Mouse (Mus musculus) naive thymus-derived CD4-positive, alpha-beta T cell, adult 2 months (primary cell): ENCODE results near the gene Tigar.

Source experiments
- DNase-seq: peaks from one replicate; pipeline ENCODE4 v3.0.0-alpha.2; 2011; ENCODE audit warnings: low read depth

Tigar gene

DNA sequence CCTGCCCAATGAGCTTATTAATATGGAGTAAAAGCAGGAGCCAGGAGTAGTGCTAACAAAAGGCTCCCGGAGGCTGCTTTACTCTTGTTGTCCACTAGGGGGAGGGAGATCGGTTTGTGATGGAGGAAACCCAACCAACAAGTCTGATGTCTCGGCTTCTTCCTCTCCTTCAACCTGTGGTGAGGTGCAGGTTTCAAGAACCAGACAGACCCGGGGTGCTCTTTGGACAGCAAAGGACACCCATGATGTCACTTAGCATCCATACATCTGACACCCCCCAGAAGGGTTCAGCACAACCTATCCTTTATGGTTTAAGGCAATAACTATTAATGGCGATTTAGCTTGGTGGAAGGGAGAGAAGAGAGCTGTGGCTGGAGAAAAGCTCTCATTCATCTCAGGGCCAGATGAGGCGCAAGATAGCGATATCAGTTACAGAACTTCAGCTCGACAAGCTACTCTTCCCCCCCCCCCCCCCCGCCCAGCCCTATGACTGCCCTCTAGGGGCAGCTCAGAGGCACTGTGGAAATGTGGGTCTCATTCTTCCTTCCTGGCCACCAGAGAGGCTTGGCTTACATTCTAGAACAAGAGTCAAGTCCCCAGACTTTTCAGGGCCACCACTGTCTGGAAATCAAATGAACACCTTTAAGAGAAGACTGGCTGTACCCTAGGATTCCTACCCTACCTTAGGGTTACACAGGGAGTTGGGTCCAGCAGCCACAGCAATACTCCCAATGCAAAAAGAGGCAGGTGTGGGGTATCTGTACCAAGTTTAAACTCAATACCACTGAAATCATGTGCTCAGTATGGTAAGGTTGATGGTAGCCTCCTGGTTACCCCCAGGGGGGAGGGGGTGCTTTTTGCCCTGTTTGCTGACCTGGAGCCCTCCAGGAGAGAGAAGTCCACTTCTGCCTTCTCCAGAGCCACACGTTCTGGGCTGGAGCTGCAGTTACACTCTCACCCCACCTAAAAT lies 33.1 kb upstream of the Tigar start:
- DNase-seq = peak; percentile 87

DNA sequence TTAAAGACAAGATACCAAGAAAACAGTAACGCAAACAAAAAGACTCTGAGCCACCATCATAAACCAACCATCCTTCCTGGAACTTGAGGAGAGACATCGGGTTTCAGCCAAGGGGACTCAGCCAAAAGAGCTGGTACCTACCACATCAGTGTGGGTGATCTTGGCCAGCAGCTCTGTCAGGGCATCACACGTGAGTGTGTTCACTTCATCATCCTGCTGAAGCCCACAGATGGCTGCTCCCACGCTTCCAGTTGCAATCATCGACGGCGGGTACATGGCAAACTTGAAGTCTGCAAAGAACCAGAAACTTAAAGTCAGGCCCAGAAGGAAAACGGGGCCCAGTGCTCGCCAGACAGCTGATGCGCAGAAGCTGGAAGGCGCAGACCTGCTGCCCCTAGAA lies 29.6 kb upstream of the Tigar start:
- no peak for DNase-seq

DNA sequence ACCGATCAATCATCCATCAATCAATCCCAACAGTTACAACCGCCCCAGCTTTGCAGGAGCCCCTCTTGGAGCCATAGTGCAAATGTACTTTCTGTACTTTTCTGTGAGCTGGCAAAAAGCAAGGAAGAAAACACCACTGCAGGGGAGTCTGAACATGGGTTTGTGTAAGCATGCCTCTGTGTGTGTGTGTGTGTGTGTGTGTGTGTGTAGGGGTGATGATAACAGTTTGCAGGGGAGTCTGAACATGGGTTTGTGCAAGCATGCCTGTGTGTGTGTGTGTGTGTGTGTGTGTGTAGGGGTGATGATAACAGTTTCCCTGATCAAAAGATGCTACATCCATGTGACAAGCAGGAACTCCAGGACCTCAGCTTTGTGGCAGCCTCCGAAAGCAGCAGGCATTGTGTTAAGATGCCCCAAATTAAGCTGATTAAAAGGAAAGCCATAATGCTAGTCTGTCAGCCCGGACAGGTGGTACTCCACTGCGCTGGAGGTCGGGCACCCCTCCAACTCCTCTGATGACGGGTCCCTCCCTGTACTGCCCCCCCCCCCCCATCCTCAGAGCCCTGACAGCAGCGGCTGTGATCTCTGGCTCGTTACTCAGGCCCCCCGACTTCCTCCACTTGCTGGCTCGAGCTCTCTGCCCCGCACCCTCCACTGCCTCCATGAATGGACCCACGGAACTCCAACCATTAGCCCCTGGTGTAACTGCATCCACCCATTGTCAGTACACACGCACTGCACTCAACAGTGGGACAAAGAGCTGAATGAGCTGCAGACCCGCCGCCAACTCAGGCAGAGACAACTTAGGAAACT lies 24.3 kb upstream of the Tigar start:
- DNase-seq = no peak

DNA sequence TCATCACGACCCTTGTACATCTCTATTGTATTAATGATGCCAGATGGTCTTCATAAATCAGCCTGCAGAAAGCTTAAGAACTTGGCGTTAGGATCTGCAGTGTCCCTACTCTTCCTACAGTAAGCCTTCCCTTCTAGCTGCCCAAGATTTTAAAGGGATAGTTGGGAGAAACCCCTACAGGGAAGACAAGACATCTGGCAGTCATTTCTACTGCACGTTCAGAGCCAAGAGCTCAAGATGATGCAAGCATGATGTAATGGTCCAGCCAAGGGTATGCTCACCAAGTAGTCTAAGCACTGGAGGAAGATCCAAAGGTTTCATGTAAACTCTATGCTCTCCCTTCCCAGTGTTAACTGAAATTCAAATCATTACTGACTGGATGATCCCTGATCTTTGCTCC lies 23.4 kb upstream of the Tigar start:
- DNase-seq = no peak

DNA sequence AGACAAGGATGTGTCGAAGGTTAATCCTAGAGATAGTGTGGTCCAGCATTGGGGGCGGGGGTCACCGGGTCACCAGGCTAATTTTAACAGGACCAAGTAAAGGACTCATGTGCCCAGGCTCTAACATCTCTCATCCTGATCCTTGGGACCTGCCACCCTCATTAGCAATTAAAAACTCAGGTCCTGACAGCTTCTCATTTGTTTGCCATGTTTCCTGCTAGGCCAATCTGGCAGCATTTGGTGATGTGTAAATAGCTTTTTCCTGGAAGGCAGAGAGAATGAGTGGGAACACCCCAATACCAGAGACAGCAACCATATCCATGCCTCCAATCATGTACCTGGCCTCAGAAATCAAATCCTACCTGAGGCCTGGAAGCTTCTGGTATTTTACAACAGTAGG lies 22.6 kb upstream of the Tigar start:
- no peak for DNase-seq

DNA sequence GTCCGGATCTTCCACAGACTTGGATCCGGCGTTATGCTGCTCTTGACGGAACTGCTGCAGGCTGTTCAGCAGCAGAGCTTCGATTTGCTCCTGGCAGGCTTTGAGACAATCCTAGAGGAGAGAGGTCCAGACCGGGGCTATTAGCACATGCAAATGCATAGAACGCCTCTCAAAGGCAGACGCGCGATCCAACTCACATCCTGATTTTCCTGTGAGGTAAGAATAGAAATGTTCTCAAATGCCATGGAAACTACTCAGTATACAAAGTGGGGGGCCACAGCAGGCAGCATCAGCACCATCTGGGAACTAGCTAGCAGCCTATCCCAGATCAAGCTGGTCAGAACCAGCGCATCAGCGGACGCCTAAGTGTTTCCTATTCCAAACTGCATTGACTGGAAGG lies 21.0 kb upstream of the Tigar start:
- DNase-seq = no peak

DNA sequence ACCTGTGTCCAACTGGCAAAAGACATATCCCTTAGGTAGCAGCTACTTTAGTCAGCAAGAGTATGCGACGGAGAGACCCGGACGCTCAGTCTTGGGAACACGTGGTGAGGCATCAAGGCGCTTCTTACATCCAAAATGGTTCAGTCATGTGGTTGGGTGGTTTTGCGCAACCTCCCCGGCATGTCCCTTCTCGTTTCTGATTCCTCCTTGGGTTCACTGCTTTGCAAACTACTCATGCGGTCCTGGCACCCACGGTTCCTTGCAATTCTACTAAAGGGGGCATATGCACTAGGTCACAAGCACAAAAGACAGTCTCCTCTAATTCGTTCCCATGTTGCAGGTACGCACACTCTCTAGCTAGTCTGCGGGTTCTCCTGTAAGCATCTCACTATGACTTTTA lies 20.3 kb upstream of the Tigar start:
- no peak for DNase-seq

DNA sequence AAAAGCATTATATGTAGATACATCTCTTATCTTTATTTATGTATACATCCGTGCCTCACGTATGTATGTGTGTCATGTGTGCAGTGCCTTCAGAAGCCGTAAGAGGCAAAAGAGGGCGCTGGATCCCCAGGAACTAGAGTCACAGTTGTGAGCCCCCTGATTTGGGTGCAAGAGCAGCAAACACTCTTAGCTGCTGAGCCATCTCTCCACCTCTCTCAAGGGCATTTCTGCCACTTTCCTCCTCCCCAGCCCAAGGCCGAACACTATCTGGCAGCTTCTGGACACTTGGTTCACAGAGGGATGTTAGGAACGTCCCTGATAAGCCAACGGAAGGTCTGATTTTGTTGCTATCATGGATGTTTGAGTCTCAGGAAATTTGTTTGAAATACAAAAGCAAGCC lies 14.1 kb upstream of the Tigar start:
- no peak for DNase-seq

DNA sequence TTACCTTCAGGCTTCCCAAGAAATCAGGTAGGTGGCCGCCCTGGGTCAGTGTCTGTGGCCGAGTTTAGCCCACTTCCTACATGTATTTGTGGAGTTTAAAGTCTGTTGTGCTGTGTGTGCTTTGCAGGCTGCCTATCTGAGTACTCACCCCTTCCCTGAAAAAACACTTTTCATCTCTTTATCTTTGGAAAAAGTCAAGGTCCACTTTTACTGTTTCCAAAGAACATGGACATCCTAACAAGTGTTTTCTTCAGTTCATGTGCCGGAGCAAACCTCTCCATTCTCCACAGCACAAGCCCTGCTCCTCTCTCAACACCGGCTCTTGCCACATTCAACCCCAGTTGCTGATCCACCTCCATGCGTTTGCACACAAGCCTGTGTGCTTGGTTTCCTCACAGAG lies 13.6 kb upstream of the Tigar start:
- DNase-seq = no peak

DNA sequence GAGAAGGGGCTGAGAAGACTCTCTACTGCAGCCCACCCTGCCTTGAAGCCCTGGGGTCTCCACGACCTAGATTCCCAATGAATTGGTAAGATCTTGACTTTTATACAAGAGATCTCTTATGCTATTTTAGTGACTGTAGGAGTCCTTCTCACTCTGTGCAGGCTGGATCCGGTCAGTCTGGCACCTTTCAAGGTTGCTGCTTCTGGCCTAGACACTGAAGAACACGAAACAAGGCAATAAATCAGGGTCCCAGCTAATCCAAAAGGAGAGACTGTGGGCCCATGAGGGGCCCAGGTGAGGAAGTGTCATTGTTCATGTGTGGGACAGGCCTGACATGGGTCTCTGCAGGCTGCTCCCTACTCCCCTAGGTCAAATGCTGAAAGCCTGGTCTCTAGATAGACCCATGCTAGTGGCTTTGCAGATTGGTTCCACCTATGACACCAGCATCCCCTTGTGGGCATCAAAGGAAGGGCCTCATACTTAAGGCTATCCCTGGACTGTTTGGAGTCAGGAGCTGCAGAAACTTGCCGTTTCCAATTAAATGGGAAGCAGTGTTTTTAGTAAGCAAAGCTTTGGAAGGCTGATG lies 13.0 kb upstream of the Tigar start:
- DNase-seq = no peak

DNA sequence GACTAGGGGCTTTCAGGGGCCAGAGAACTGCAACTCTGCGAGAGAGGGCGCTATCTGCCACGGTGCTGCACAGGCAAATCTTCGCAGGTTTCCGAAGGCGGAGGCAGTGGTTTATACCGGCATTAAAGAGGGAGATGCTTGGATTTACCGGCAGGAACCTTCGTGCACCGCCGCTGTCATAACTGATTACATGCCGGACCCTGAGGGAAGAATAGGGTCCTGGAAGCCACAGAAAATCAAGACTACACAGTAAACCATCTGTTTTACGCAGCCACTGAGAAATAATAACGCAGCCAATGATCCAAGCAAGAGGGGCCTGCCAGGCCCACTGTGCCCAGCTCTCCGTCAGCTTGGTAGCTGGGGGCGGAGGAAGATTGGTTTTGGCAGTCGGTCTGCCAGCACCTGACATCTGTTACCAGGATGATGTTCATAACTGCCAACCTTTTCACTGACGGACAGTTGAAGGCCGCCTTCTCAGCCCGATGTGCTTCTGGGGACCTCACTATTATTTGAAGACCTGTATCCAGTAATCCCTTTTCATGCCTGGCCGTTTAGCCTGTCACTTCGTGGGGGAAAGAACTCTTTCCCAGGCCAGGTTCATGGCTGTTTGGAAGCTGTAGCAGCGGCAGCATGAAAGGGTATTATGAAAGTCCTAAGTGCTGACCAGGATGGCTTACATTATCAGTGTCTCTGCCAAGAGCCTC lies 5.5 kb upstream of the Tigar start:
- DNase-seq = no peak

DNA sequence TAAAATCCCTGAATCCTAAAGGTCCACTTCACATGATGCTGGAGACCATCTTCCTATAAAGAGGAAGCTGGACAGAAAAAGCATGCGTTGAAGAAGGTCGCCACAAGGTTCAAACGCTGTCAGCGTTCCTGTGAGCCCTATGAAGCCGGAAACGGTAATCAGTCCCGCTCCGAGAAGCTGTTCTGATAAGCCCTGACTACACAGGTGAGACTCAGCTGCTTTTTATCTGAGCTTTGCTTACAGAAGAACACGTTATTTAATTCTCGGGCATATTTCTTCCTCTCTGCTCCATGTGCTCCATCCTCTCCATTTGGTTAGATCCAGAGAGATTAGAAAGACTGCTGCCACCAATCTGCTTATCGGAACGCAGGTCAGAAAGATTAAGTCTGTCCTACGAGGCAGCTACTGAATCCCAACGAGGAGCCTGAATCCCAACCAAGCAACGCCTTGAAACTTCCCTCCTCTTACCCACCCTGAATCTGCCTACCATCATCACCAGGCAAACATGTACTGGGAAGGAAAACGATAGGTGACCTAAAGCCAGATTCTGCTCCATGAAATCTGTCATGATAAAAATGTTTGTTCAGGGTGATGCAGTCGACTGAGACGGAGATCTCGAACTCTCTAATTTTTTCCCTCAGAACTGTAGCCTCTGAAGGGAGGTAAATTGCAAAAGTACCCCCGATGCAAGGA lies 843 bp downstream of the Tigar start:
- DNase-seq = peak; percentile 39

DNA sequence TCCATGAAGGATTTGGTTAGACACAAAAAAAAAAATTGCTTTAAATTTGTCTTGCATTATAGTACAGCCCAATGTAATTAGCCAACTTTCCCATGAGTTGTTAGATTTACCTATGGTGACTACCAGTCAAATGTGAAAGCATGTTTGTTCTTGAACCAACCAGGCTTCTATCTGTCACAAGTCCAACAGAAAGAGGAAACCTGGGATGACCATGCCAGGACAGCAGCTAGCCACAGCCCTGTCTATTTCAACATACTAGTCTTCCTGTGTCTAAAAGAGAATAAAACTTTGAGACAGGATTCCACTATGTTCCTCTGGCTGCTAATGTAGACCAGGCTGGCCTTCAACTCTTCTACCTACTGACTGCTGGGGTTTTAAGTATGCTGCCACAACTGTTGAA lies 1.9 kb downstream of the Tigar start:
- DNase-seq = no peak

DNA sequence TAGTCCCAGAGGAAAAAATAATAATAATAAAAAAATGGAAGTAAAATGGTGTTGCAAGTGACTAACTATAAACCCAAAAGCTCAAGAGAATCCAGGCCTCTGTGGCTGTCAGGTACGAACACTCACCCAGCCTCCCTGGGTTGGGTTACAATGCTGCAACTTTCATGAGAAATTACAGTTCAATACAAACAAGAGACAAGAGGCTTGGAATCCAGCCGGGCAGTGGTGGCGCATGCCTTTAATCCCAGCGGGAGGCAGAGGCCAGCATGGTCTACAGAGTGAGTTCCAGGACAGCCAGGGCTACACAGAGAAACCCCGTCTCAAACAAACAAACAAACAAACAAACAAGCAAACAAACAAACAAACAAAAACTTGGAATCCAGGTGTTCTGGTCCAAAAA lies 2.6 kb downstream of the Tigar start:
- DNase-seq = no peak

DNA sequence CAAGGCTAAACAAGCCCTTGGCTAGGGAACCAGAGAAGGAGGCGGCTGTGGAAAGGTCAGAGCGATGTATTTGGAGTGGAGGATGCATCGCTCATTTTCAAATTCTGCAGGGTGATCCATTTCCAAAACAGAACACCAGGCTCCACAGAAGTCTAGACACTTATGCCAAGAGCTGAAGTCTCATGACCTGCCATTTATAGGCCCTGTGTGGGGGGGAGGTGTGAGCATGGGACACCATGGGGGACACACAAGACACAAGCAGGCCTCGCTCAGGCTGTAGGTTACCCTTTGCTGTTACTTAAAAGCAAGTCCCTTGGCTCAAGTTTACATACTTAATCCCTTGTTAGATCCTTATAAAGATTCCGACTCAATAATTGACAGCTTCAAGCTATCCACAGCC lies 3.2 kb downstream of the Tigar start:
- DNase-seq = no peak

DNA sequence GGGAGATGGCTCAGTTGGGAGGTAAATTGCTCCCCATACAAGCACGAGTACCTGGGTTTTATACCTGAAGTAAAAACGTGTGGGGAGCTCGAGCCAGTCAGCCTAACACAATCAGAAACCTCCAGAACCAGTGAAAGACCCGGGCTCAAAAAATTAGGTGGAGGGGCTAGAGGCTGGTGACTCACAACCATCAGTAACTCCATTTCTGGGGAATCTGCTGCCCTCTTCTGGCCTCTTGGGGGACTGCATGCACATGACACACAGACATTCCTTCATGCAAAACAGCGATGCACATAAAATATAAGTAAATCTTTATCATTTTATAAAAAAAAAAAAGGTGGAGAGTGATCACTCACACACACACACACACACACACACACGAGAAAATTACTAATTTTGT lies 4.2 kb downstream of the Tigar start:
- peak; percentile 52 for DNase-seq

DNA sequence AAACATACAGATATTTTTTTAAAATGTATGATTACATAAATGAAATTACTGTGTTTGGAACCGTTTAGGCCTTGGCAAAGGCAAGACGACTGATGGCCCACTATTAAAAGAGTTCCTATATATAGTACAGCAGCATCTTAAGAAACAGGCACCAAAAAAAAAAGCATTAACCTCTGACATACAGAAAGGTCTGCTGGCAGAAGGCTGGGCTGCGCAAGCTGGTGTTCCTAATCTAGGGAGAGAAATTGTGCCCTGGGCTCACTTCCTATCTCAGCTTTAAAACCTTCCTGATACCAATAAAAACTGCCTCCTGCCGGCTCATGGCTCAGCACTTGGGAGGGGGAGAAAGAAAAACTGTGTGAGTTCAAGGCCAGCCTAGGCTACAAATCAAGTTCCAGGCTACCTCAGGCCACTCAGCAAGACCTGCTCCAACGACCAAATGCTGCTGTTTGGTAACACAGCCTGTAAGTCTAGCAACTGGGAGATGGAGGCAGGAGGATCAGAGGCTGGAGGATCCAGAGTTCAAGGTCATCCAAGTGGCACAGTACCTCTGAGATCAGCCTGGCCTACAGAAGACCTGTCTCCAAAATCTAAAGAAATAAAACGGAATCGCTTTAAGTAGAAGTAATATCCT lies 4.8 kb downstream of the Tigar start:
- DNase-seq = no peak

DNA sequence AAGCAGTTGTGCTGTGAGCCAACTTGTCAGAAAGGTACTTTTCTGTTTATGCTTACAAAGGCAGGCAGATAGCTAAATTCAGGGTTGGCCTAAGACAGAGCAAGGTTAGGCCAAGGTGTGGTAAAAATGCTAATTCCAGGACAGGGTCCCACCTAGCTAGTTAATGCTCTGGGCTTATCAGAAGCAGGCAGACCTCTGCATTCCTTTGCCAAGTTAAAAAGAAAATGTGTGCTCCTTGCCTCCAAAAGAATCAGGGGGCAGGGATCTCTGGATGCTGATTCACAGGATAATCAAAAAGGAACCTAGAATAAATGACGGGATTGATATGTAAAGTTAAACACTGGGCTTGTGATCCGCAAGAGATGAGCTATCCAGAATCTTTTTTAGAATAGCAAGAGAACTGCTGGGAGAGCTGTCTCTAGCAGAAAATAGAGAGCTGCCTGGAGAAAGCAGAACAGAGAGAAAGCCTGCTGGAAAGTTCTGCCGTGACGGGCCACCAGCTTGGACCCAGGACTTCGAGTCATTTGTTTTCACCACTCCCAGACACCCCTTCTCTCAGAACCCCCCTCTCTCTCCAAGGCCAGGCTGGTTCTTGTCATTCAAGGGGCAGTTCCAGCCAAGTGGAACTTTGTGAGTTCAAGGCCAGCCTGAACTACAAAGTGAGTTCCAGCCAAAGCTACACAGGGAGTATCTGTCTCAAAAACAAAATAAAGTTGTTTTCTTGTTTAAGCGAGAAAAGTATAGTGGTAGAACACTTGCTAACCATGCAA lies 5.7 kb downstream of the Tigar start:
- no peak for DNase-seq

DNA sequence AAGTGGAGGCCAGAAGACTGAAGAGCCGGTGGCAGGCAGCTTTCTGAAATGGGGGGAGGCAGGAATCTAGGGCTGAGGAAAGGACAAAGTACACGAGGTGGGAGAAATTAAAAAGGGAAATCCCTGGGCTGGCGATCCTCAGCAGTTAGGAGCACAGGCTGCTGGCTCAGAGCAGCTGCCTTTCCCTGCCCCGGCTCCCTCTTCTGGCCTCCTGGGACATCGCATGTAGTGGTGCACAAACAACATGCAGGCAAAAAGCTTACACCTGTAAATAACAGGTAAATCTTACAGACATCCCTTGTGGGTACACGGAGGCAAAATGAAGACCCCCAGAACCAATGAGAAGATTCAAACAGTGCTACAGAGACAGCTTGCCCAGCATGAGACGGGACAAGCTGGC lies 14.8 kb downstream of the Tigar start:
- no peak for DNase-seq

DNA sequence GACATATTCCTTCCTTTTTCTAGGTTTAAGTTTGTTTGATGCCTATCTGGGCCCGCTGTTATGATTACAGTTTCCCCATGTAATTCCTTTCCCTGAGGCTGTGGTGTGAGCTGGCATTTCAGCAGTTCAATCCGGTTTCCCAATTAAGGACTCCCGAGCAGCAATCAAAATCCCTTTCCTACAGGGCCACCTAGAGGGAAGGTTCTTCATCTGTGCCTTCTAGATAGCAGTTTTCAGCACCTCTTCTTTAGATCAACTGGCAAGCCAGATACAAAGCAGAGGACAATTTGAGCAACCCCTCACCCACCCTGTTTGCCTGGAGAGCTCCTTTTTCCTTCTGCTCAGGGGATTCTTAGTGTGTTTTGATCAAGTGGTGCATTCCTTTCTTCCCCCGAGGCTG lies 22.6 kb downstream of the Tigar start:
- DNase-seq = no peak
